Mouse (Mus musculus) kidney, postnatal 36 days (tissue): Measurements from ENCODE around the gene Rbm44.

Source experiments
- DNase-seq, 2 experiments: peaks; one replicate each; pipeline ENCODE4 v3.0.0; 2021 to 2022; ENCODE audit warnings: mixed read lengths in 2 of 2

Rbm44 gene

GRCm38 (mm10) chr1:91144813-91145212 is at the start of gene Rbm44:
Rbm44 (plus strand) TSS chr1:91145089.
- DNase-seq, result no peak

GRCm38 (mm10) chr1:91095258-91095657 is 49.6 kb upstream of the Rbm44 start:
- no peak for DNase-seq

- no peak for DNase-seq
Measured at GRCm38 (mm10) chr1:91095853-91096252, 49.0 kb upstream of the Rbm44 start.

DNA sequence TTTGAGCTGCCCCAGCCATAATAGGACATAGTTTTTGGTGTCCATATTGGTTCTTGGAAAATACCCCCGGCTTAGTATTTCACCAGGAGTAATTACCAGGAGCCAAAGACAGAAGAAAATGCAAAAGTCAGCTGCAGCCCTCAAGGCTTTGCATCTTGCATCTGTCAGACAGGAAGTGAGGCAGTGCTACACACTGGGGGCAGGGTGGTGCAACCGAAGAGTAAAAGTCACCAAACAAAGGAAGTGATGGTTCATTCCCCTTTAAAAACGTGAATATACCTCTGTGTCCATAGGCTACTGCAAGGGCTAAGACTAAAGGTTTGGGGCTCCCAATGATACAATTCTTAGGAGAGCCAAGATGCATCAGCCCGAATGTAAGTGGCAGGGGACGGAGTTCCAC is 48.4 kb upstream of the Rbm44 start:
- DNase-seq, result no peak

- no peak for DNase-seq
Measured at GRCm38 (mm10) chr1:91097283-91097834, 47.5 kb upstream of the Rbm44 start.

DNA sequence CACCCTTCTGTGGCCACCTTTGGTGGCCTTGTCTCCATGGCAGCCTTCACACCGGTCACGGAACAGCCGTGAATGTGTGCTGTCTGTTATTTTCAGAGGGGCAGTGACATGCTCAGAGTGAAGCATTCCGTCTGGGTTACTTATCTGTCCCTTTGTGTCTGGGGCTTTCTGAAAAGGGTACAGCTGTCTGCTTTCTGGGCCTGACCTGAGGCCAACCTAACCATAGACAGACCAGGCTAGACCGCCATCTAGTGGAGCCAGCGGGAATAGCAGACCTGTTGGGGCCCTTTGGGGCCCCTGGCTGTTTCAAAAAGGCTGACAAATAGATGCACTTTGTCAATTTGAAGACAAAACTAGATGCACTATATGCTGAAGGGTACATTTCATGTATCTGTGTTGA is 46.0 kb upstream of the Rbm44 start:
- DNase-seq, result peak; percentile 66 to 85

DNA sequence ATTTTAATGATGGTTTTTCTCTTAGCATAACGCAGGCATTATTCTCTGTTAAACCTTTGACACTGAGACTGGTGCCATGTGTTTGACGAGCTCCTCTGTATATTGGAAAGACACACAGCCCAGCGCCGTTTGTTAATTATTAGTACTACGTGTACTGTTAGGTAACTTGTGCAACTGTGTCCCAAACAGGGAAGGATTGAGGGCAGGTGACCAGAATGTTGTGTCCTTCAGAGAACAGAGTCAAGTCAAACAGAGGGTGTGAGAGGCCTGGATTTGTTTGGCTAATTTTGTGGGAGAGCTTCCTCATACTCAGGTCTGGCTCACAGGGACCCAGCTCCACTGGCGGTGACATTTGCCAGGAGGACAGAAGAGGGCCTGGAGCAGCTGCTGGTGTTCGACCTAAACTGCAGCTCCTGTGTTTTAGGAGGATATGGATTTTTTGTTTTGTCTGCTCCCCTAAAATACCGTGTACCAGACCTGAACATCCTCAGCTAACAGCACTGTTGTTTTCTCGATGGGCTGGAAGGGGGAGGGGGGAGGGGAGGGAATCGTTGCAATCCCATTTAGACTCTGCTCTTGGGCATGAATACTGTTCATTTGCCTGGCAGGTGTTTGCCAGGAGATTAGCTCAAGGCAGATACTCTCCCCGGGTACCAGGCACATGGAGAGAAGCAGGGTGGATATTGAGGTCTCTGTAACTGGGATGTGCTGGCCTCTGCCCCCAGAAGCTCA is 43.0 kb upstream of the Rbm44 start:
- peak in 1 of 2 experiments; percentile 51 for DNase-seq

DNA sequence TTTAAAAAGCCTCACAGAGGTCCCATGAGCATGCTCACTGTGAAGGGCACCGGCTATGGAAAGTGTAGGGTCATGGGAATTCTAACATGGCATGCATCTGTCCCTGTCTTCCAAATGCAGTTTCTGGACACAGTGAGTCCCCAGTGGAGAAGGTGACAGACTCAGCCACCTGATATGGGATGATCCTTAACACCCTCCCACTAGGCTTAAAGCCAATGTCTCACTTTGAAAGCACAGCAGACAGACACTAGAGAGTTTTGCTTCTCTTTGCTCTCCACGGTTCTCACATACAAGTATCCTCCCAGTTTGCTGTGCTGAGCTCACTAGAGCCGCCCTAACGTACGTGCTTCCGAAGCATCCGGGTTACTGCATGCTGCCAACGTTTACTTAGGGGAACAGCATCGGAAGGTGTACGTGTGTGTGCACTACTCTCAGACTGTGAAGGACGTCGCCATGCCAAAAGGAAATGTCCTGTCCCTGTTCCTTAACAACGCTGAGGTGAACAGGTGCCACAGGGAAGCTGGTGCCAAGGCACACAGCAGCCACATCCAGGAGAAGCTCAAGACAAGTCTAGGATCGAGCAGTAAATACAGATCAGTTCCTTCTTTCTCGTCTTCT is 41.4 kb upstream of the Rbm44 start:
- no peak for DNase-seq

DNA sequence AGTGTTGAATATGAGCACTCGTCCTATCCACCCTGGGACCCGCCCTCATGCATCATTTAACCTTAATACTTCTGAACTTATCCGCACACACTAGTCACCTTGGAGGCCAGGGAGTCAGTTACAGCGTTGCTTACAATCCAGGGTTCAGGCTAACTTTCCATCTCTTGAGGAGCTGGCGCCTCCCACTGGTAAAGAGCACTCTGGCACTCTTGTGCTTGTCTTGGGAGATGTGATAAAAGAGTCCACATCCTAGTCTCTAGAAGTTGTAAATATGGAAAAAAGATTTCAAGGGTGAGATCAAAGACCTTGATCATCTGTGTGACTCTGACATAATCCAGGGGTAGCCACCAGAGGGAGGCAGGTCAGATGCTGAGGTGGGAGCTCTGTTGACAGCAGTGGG is 37.3 kb upstream of the Rbm44 start:
- DNase-seq, result no peak

GRCm38 (mm10) chr1:91109302-91109701 is 35.6 kb upstream of the Rbm44 start:
- DNase-seq, result no peak

GRCm38 (mm10) chr1:91112171-91112570 is 32.7 kb upstream of the Rbm44 start:
- no peak for DNase-seq

- DNase-seq, result no peak
Measured at GRCm38 (mm10) chr1:91112606-91113005, 32.3 kb upstream of the Rbm44 start.

GRCm38 (mm10) chr1:91122121-91122520 is 22.8 kb upstream of the Rbm44 start:
- peak in 1 of 2 experiments; percentile 47 for DNase-seq

DNA sequence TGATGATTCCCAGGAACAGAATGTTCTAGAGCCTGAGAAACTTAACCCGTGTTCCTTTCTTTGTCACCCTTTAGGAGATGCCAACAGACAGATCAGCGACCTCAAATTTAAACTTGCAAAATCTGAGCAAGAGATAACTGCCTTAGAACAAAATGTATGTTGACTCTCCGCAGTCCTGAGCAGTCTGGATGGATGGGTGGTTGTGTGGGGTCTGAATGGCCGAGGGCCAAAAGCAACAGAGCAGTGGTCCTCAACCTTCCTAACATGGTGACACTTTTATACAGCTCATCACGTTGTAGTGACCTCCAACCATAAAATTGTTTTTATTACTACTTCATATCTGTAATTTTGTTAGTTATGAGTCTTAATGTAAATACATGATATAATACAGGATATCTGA is 21.9 kb upstream of the Rbm44 start:
- DNase-seq, result no peak

DNA sequence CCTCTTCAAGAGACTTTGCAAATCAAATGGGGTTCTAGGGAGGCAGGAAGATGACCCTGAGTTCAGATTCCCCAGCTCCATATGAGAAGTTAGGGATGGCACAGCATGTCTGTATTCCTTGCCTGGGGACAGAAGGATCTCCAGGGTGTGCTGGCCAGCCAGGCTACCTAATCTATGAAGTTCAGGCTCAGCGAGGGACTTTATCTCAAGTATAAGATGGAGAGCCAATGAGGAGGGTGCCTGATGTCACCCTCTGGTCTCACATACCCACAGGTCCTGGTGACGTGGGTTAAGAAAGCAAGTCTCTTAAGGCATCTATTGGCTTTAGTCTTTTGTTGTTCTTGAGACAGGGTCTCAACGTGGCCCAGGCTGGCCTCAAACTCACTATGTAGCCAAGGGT is 21.4 kb upstream of the Rbm44 start:
- no peak for DNase-seq

GRCm38 (mm10) chr1:91128849-91129248 is 16.0 kb upstream of the Rbm44 start:
- no peak for DNase-seq

- DNase-seq, result no peak
Measured at GRCm38 (mm10) chr1:91137036-91137435, 7.9 kb upstream of the Rbm44 start.

- DNase-seq, result no peak
Measured at GRCm38 (mm10) chr1:91151509-91151908, 6.6 kb downstream of the Rbm44 start.

GRCm38 (mm10) chr1:91166798-91167197 is 21.9 kb downstream of the Rbm44 start:
- DNase-seq, result no peak

GRCm38 (mm10) chr1:91169157-91169556 is 24.3 kb downstream of the Rbm44 start:
- DNase-seq, result no peak

GRCm38 (mm10) chr1:91174796-91175195 is 29.9 kb downstream of the Rbm44 start:
- no peak for DNase-seq

GRCm38 (mm10) chr1:91176026-91176425 is 31.1 kb downstream of the Rbm44 start:
- DNase-seq, result no peak

- DNase-seq, result no peak
Measured at GRCm38 (mm10) chr1:91176871-91177270, 32.0 kb downstream of the Rbm44 start.

GRCm38 (mm10) chr1:91179086-91179485 is 34.2 kb downstream of the Rbm44 start:
- peak; percentile 51 to 82 for DNase-seq
